Mouse (Mus musculus) forebrain, embryonic 13.5 days (tissue): ENCODE data around the gene Prdm13. TPM values are rescaled to one million over a fixed set of nuclear protein-coding genes. Genes with fewer than 3 reads are reported as not detected.
A peak's percentile ranks its signal among the peaks of the same experiment; 100 is the strongest.

ENCODE experiments used
- ATAC-seq: fragments of 200-750 bp; cut with Nextera tagmentation; 2 replicates; pipeline ENCODE4 v1.8.0; 2017
- H3K27ac ChIP-seq: fragments of 300-500 bp; sonication (generic); 2 replicates; pipeline ENCODE4 v1.5.1; 2015; ENCODE audit warnings: inconsistent platforms, mild to moderate bottlenecking, moderate library complexity
- H3K27me3 ChIP-seq: fragments of 300-500 bp; sonication (generic); 2 replicates; pipeline ENCODE4 v1.6.1; 2015; ENCODE audit warnings: mild to moderate bottlenecking, inconsistent platforms
- H3K36me3 ChIP-seq: fragments of 300-500 bp; sonication (generic); 2 replicates; pipeline ENCODE4 v1.6.1; 2015; ENCODE audit warnings: mild to moderate bottlenecking, inconsistent platforms; ENCODE audit not compliant: poor library complexity, severe bottlenecking
- H3K4me1 ChIP-seq: fragments of 300-500 bp; sonication (generic); 2 replicates; pipeline ENCODE4 v1.6.1; 2015; ENCODE audit warnings: inconsistent platforms
- H3K4me2 ChIP-seq: fragments of 300-500 bp; sonication (generic); 2 replicates; pipeline ENCODE4 v1.6.1; 2015; ENCODE audit warnings: inconsistent platforms, mild to moderate bottlenecking, moderate library complexity
- H3K4me3 ChIP-seq: fragments of 300-500 bp; sonication (generic); 2 replicates; pipeline ENCODE4 v1.5.1; 2015; ENCODE audit warnings: mild to moderate bottlenecking, inconsistent platforms
- H3K9ac ChIP-seq: fragments of 300-500 bp; sonication (generic); 2 replicates; pipeline ENCODE4 v1.6.1; 2015; ENCODE audit warnings: mild to moderate bottlenecking, inconsistent platforms
- H3K9me3 ChIP-seq: fragments of 300-500 bp; sonication (generic); replicated peaks from 2 replicates; pipeline ENCODE4 v1.6.1; 2016; ENCODE audit warnings: inconsistent platforms
- WGBS: fragments of 180-500 bp; shearing (Covaris S2); methylation state at CpG from one replicate; pipeline ENCODE4 v1.1.7; 2015; 5-methylcytosine and 5-hydroxymethylcytosine counted together
- polyA plus RNA-seq: library from polyadenylated mRNA; unstranded; fragments of >200 nt; fragmentation: Nextera tagmentation; extraction: Ambion mirVana; gene quantifications from 2 replicates; pipeline ENCODE4 v1.2.1, GENCODE M21; 2015

Gene Prdm13
- polyA plus RNA-seq, result 0.38 and 0.46 TPM in 2 replicates

DNA sequence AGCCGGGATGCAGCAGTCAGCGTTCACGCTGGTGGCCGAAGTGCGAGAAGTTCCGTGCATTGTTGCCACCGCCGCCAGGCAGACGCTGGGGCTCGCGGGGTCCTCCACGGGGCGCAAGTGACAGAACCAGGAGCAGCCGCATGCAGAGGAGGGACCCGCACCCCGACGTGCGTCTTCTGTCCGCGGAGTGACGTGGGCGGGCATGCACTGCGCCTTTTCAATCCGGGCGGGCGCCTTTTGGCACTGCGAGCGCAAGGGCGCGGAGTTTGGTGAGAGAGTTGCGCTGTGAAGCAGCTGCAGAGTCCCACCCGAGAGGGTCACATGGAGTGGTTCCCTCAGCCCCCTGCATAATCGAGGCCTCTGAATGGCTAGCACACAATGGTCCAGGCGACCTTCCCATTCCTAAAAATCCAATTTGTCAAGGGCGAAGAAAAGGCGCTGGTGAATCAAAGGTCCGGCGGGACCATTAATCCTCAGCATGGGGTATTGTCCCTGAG is at the start of gene Prdm13:
TSS of gene Prdm13 (minus strand) at position 369 of the 497 bp plus-strand sequence.
- Histone ChIP-seq H3K27ac (no peak within 1 kb of the TSS), H3K27me3 (peaks cover 86% of the 10 kb centered on the region), H3K4me1 (peaks cover 45% of the 10 kb centered on the region), H3K4me3 (peak within 1 kb of the TSS; percentile 20), H3K9ac (no peak within 1 kb of the TSS), H3K4me2 (peak within 1 kb of the TSS; percentile 44), H3K36me3 (no peaks in the 10 kb centered on the region), H3K9me3 (no peaks in the 10 kb centered on the region; the same call in 1 of the 2 replicates)
- ATAC-seq, result no peak
- WGBS, result under 1% methylated on average over 38 of the region's 38 CpGs

- peak; percentile 99 for ATAC-seq
- WGBS, result under 1% methylated on average over 37 of the region's 37 CpGs
- H3K9ac ChIP-seq, result peak within 1 kb of the TSS; percentile 86
Measured at GRCm38 (mm10) chr4:21727615-21728165, 41.9 kb upstream of the Prdm13 start, which contains the start of gene Ccnc. Gene Ccnc (plus strand): TSS chr4:21727701.

DNA sequence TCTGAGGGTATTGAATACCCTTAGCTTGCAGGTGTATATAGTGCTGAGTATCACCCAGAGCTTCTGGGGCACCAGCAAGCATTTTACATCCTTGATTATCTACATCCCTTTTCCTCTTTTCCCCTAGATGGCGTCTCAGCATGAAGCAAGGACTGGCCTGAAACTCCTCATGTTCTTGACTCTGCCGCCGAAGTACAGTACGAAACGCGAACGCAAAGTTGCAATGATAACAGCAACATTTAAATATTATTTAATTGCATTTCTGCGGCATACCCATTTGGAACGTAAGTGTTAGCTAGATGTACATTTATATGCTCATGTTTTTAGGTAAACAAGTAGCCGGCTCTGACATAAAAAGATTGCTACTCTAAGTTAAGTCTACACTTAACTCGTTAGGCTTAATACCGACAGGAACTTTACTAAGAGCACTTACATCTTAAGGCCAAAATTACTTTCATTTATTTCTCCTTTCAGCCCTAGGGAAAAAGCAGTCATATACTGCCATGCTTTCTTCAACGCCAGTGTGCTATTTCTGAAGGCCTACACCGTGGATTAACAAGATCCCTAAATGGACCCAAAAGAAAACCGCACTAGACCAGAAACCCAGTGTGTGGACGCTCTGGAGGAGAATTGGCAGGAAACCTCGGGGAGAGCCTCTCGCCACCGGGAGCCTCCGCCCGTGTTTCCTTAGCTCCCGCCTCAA is 41.3 kb upstream of the Prdm13 start:
- Histone ChIP-seq H3K4me2 (peak overlapping the region; percentile 76), H3K4me3 (peak overlapping the region; percentile 76), H3K27me3 (no peaks in the 10 kb centered on the region), H3K9me3 (no peaks in the 10 kb centered on the region), H3K27ac (peak overlapping the region; percentile 84), H3K9ac (peak overlapping the region; percentile 86), H3K36me3 (no peaks in the 10 kb centered on the region), H3K4me1 (peaks cover 15% of the 10 kb centered on the region)
- ATAC-seq, result peak; percentile 52
- WGBS, result 1% methylated on average over 22 of the region's 22 CpGs

More at GRCm38 (mm10) chr4:21727615-21728165, 41.9 kb upstream of the Prdm13 start, which contains the start of gene Ccnc:
- Histone ChIP-seq H3K27me3 (no peaks in the 10 kb centered on the region), H3K4me2 (peak within 1 kb of the TSS; percentile 76), H3K4me3 (peak within 1 kb of the TSS; percentile 76), H3K36me3 (peaks cover under 1% of the 10 kb centered on the region), H3K27ac (peak within 1 kb of the TSS; percentile 84), H3K9me3 (no peaks in the 10 kb centered on the region), H3K4me1 (peaks cover 15% of the 10 kb centered on the region)

GRCm38 (mm10) chr4:21722752-21723334 is 37.1 kb upstream of the Prdm13 start:
- H3K4me3 ChIP-seq, result no peak overlapping the region
- no peak overlapping the region for H3K4me2 ChIP-seq
- H3K9ac ChIP-seq, result no peak overlapping the region
- no peak for ATAC-seq
- no peaks in the 10 kb centered on the region for H3K4me1 ChIP-seq
- H3K9me3 ChIP-seq, result no peaks in the 10 kb centered on the region
- 37% methylated on average over 7 of the region's 7 CpGs for WGBS
- no peaks in the 10 kb centered on the region for H3K27me3 ChIP-seq
- no peaks in the 10 kb centered on the region for H3K36me3 ChIP-seq
- H3K27ac ChIP-seq, result no peak overlapping the region

- ATAC-seq, result peak; percentile 55; the same call in 1 of the 2 replicates
- Histone ChIP-seq H3K27ac (no peak overlapping the region), H3K9ac (no peak overlapping the region), H3K4me2 (peak overlapping the region; percentile 50), H3K9me3 (no peaks in the 10 kb centered on the region), H3K4me3 (peak overlapping the region; percentile 14), H3K27me3 (peaks cover 25% of the 10 kb centered on the region), H3K4me1 (peaks cover 9% of the 10 kb centered on the region), H3K36me3 (no peaks in the 10 kb centered on the region)
- 5% methylated on average over 13 of the region's 13 CpGs for WGBS
Measured at GRCm38 (mm10) chr4:21712147-21712546, 26.4 kb upstream of the Prdm13 start.

- H3K4me3 ChIP-seq, result no peak overlapping the region
- no peak overlapping the region for H3K4me2 ChIP-seq
- no peak overlapping the region for H3K9ac ChIP-seq
- H3K36me3 ChIP-seq, result no peaks in the 10 kb centered on the region
- H3K27me3 ChIP-seq, result peaks cover 13% of the 10 kb centered on the region; the same call in 1 of the 2 replicates
- no peak overlapping the region for H3K27ac ChIP-seq
- no peaks in the 10 kb centered on the region for H3K4me1 ChIP-seq
- WGBS, result 61% methylated on average over 1 of the region's 1 CpGs
- ATAC-seq, result no peak
- H3K9me3 ChIP-seq, result no peaks in the 10 kb centered on the region
Measured at GRCm38 (mm10) chr4:21705046-21705445, 19.3 kb upstream of the Prdm13 start.

- no peak overlapping the region for H3K9ac ChIP-seq
- H3K4me2 ChIP-seq, result no peak overlapping the region
- no peak overlapping the region for H3K27ac ChIP-seq
- ATAC-seq, result peak; percentile 74
- H3K4me1 ChIP-seq, result no peaks in the 10 kb centered on the region
- no peaks in the 10 kb centered on the region for H3K9me3 ChIP-seq
- no peak overlapping the region for H3K4me3 ChIP-seq
- no peaks in the 10 kb centered on the region for H3K36me3 ChIP-seq
- peaks cover 69% of the 10 kb centered on the region for H3K27me3 ChIP-seq
- WGBS, result 25% methylated on average over 7 of the region's 7 CpGs
Measured at GRCm38 (mm10) chr4:21695638-21696254, 10.0 kb upstream of the Prdm13 start.

DNA sequence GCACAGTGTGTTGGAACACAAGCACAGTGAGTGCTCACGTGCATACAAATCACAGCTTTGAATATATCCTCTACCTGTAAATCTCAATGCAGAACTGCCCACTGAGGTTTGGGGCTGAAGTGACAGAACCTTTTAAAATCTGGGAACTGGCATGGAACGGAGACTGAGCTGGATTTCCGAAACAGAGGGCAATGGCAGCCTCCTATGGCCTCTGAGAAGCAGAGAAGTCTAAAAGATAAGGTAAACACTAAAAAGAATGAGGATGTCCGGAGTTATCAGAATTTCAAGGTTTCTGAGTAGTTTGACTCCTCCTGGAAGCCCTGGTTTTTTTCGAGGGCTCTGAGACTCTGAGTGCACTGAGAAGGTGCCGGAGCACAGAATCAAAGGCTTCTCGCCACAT is 4.5 kb upstream of the Prdm13 start:
- Histone ChIP-seq H3K4me1 (peaks cover 38% of the 10 kb centered on the region), H3K27ac (no peak overlapping the region), H3K4me3 (no peak overlapping the region), H3K9ac (no peak overlapping the region), H3K36me3 (no peaks in the 10 kb centered on the region), H3K27me3 (peaks cover 83% of the 10 kb centered on the region), H3K9me3 (no peaks in the 10 kb centered on the region; the same call in 1 of the 2 replicates), H3K4me2 (peak overlapping the region; percentile 90)
- no peak for ATAC-seq
- 4% methylated on average over 7 of the region's 7 CpGs for WGBS

- Histone ChIP-seq H3K27me3 (peaks cover 83% of the 10 kb centered on the region), H3K4me2 (peak overlapping the region; percentile 90), H3K27ac (no peak overlapping the region), H3K9ac (no peak overlapping the region), H3K4me1 (peaks cover 43% of the 10 kb centered on the region), H3K4me3 (peak overlapping the region; percentile 52), H3K36me3 (no peaks in the 10 kb centered on the region), H3K9me3 (no peaks in the 10 kb centered on the region; the same call in 1 of the 2 replicates)
- peak; percentile 77 for ATAC-seq
- WGBS, result under 1% methylated on average over 18 of the region's 18 CpGs
Measured at GRCm38 (mm10) chr4:21689492-21689941, 3.8 kb upstream of the Prdm13 start.

- Histone ChIP-seq H3K27me3 (peaks cover 86% of the 10 kb centered on the region), H3K4me2 (peak overlapping the region; percentile 90), H3K9me3 (no peaks in the 10 kb centered on the region; the same call in 1 of the 2 replicates), H3K9ac (peak overlapping the region; percentile 64), H3K4me3 (peak overlapping the region; percentile 52), H3K36me3 (no peaks in the 10 kb centered on the region), H3K27ac (peak overlapping the region; percentile 79), H3K4me1 (peaks cover 46% of the 10 kb centered on the region)
- peak; percentile 46 for ATAC-seq
- under 1% methylated on average over 42 of the region's 64 CpGs for WGBS
Measured at GRCm38 (mm10) chr4:21688703-21689200, 3.0 kb upstream of the Prdm13 start.
